Mouse (Mus musculus) left cerebral cortex, postnatal 4 days (tissue): ENCODE measurements around the gene Ap5z1. TPM values are rescaled to one million over a fixed set of nuclear protein-coding genes. Genes with fewer than 3 reads are reported as not detected.

Experiments used
- DNase-seq: peaks from one replicate; pipeline ENCODE4 v3.0.0-alpha.2; 2022
- intact Hi-C: fragments of 180-260 bp; cut with DNase I; formaldehyde crosslinking; loops from one replicate; pipeline ENCODE4 v1.15.1; 2025
- total RNA-seq, 2 experiments: library from RNA; stranded (reverse); gene quantifications; 2 replicates each; pipeline ENCODE4 v1.2.3; 2021

Ap5z1 gene
- total RNA-seq = 10 to 100 TPM; 21.9 to 23.2 TPM

DNA sequence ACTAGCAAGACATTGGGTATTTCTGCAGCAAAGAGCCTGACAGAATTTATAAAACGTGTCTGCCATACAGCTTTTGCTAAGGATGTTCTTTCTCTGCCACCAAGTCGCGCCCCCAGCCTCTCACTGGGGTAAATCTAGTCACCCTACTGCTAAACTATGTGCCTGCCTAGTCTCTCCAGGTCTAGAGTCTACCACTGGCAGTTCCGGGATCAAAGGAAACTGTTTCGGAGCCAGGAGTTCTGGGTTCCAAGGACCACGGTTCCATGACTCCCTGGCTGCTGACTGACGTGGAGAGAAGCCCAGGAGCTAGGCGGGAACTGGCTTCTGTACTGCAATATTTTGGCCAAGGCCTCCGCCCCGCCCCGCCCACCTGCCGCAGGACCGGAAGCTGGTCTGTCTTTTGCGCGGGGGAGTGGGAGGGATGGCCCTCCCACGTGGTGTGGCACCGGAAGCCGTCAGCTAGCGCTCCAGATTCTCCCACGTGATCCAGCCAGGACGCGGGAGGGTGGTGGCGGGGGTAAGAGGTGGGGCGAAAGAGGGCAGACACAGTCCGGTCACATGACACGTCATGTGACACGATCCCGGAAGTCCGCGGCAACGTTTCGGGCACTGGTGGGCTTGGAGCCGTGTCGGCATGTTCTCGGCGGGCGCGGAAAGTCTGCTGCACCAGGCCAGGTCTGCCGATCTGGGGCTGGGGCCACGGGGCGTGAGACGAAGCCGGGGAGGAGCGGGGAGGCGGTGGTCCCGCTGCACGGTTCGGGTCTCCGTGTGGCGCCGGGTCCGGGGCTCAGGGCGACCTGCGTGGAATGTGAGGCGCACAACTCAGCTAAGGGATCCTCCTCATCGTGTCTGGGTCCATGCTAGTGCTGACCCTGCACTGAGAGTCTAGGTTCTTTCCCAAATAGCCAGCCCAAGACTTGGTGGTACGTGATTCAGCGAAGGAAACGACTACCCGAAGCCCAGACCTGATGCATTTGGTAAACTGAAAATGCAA is at the start of gene Ap5z1:
Gene Ap5z1, plus strand, starts transcription at position 484 of the 994 bp plus-strand sequence.
- DNase-seq = peak; percentile 98
- intact Hi-C loops = no loop called here

DNA sequence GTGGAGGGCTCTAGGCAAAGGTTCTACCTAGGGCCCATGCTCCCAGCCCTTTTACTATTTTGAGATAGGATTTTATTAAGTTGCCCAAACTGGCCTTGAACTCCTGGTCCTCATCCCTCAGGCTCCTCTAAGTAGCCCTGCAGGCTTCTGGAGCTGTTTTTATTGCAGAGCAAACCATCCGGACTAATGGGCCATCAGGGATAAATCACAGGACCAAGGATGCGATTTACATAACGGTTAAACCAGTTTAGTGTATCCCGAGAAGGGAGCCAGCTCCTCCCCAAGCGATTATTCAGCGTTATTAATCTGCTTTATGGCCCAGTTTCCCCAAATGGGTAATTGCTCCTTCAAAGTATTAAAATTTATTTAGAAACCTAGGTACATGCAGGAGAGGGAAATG is 48.3 kb upstream of the Ap5z1 start:
- no peak for DNase-seq
- intact Hi-C loops = no loop called here

DNA sequence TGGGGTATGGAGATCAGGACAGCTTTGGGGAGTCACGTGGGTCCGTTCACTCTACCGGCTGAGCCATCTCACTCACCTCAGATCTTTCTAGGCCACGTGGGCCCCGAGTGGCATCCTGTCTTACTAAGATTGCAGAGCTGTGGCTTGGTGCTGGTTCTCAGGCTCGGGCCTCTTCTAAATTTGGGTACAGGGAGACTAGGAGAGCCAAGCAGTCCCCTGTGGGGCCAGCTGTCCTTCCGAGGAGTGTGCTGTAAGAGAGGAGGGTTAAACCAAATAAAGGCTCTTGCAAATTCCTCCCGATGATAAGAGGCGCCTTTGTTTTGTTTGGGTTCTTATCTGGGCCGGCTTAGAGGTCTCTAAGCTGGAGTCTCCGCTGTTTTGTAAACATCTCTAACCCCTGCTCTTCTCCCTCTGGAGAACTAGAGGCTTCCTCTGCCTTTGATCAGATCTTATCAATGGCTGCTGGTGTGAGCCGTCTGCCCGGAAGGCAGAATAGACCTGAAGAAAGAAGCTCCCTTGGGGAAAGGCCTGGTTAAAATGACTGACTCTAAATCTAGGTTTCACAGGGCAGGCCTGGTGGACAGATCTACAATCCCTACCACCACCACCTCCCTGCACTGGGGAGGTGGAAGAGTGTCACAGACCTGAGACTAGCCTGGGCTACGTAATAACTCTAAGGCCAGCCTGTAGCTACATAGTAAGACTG is 47.5 kb upstream of the Ap5z1 start:
- no peak for DNase-seq
- intact Hi-C loops = no loop called here

- DNase-seq = no peak
- intact Hi-C loops = no loop called here
Measured at GRCm38 (mm10) chr5:142417104-142417503, 46.6 kb upstream of the Ap5z1 start.

- intact Hi-C loops = no loop called here
- no peak for DNase-seq
Measured at GRCm38 (mm10) chr5:142417876-142418275, 45.9 kb upstream of the Ap5z1 start.

DNA sequence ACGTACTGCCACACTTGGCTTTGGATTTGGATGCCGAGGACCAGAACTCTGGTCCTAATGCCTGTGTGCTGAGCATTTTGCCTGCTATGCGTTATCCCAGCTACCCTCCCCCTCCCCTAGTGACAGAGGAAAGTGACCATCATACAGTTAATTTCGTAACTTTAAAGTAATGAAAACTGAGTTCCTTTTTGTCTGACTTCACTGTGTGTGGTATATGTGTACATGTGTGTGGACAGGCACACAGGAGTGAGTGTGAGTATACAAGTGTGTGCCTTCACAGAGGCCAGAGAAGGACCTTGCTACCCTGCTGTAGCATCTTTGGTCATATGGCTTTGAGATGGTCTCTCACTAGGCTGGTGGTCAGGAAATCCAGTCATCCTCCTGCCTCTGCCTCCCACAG is 45.3 kb upstream of the Ap5z1 start:
- DNase-seq = no peak
- intact Hi-C loops = no loop called here

GRCm38 (mm10) chr5:142420317-142420716 is 43.4 kb upstream of the Ap5z1 start:
- intact Hi-C loops = no loop called here
- DNase-seq = no peak

- no peak for DNase-seq
- intact Hi-C loops = no loop called here
Measured at GRCm38 (mm10) chr5:142420920-142421319, 42.8 kb upstream of the Ap5z1 start.

- intact Hi-C loops = no loop called here
- no peak for DNase-seq
Measured at GRCm38 (mm10) chr5:142421886-142422285, 41.9 kb upstream of the Ap5z1 start.

DNA sequence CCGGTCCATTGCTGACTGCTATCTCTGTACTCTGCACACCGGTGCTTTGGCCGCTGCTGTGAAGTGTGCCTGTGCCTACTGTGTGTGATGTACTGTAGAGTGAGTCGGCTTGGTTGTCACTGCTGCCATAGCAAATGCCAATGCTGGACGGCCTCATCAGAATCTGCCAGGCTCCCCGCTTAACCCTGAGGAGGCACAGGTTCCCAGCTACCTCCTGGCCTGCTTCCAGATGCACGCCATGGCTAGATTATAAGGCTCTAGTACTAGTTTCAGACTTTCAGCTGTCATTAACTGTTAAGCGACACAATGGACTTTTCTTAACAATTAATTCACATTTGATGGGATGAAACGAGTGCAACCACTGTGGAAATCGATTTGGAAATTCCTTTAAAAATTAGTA is 40.6 kb upstream of the Ap5z1 start:
- intact Hi-C loops = no loop called here

GRCm38 (mm10) chr5:142423701-142424100 is 40.0 kb upstream of the Ap5z1 start:
- DNase-seq = no peak
- intact Hi-C loops = no loop called here

More for the DNA sequence above, 40.6 kb upstream of the Ap5z1 start:
- no peak for DNase-seq

- intact Hi-C loops = no loop called here
- peak; percentile 48 for DNase-seq
Measured at GRCm38 (mm10) chr5:142424627-142425349, 39.0 kb upstream of the Ap5z1 start.

GRCm38 (mm10) chr5:142426476-142426875 is 37.3 kb upstream of the Ap5z1 start:
- intact Hi-C loops = no loop called here
- no peak for DNase-seq

- intact Hi-C loops = no loop called here
Measured at GRCm38 (mm10) chr5:142427876-142428275, 35.9 kb upstream of the Ap5z1 start.

GRCm38 (mm10) chr5:142428691-142429090 is 35.1 kb upstream of the Ap5z1 start:
- intact Hi-C loops = no loop called here
- no peak for DNase-seq

More at GRCm38 (mm10) chr5:142427876-142428275, 35.9 kb upstream of the Ap5z1 start:
- DNase-seq = no peak

DNA sequence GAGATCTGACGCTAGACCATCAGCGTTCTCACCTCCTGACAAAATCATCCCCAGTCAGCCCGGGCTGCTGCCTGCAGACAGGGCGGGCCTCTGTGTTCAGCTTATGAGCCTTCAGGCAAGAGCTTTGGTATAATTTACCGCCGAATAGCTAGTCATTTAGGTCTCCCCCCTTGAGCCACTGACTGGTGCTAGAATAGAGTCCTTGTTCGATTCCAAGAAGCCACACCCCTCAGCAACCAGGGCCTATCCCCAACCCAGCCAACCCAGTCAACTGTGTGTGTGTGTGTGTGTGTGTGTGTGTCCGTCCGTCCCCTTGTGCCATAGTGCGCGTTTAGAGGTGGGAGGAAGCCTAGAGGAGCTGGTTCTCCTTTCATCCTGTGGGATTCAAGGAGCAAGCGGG is 32.7 kb upstream of the Ap5z1 start:
- DNase-seq = no peak
- intact Hi-C loops = no loop called here

DNA sequence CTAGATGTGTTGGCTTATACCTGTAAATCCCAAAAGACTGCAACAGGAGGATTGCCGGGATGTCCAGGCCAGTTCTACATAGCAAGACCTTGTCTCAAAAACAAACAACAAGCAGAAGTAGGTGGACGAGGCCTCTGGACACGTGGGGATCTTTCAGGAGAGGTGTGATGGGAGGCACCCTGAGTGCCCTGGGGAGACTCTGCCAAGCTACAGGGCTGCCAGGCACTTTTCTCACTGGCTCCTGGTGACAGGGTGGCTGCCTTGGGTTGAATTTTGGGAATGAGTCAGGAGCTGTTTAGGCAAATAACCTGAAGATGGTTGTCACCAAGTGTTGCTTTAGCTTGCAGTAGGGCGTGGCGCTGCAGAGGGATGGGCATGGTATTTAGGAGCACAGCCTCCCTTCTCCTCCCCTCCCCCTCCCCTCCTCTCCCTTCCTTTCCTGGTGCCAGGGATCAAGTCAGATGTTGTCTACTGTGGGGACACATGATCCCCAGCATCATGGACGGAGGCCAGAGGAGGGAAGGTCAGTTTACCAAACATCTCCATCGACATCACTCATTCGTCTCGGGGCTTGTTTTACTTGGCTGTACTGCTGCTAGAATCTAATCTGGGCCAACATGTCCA is 31.8 kb upstream of the Ap5z1 start:
- intact Hi-C loops = no loop called here
- no peak for DNase-seq

DNA sequence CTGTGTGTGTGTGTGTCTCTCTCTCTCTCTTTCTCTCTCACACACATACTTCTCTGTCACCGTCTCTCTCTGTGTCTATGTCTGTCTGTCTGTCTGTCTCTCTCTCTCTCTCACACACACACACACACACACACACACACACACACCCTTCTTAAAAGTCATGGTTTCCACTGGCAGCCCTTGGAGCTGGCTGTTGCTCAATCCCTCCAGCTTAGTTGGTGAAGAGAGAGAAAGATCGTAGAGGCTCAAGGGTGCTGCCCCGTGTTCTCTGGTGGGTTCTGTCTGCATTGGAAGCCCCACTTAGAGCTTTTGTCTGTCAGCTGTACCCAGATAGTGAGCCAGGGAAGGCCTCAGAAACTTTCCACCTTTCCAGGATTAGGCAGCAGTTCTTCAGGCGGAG is 31.0 kb upstream of the Ap5z1 start:
- intact Hi-C loops = no loop called here
- no peak for DNase-seq

- no peak for DNase-seq
- intact Hi-C loops = no loop called here
Measured at GRCm38 (mm10) chr5:142434052-142434451, 29.7 kb upstream of the Ap5z1 start.

- intact Hi-C loops = no loop called here
- no peak for DNase-seq
Measured at GRCm38 (mm10) chr5:142435736-142436135, 28.0 kb upstream of the Ap5z1 start.
